Mouse (Mus musculus): Measurements from ENCODE around the gene Hba-a1. TPM values are rescaled to one million over a fixed set of nuclear protein-coding genes. Genes with fewer than 3 reads are reported as not detected.

Gene Hba-a1
- total RNA-seq, 2 experiments from 2014 or later: 42.1 to 158 TPM

DNA sequence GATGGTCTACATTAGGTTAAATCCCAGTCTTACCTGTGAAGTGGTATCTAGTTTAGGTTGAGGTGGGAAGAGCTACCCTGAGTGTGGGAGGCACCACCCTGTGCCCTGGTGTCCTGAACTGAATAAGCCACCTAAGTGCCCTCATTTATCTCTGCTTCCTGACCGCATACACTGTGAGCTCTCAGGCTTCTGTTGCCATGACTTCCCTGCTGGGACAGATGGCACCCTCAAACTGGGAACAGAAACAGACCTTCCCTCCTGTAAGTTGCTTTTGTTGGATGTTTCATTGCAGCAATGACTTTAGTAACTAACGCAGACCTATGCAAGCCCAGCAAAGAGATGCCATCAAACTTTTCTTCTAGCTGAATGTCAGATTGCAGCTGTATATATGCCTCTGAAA is 49.9 kb downstream of the Hba-a1 start:
- intact Hi-C loops (cut with DNase I): no loop called here

More for the DNA sequence above, 49.9 kb downstream of the Hba-a1 start:
- DNase-seq: no peak

Other genes starting within 250 kb of the Hba-a1 start
- gene Il9r, start 83.2 kb upstream of the Hba-a1 start, total RNA-seq (2021): not detected
- 10 to 100 TPM; 20.3 to 21.6 TPM for gene Snrnp25, start 78.1 kb upstream of the Hba-a1 start, total RNA-seq (2021)
- gene Rhbdf1, start 61.2 kb upstream of the Hba-a1 start, total RNA-seq (2021): 10 to 100 TPM; 17.9 to 19.8 TPM
- 10 to 100 TPM; 21.5 to 22.5 TPM for gene Mpg, start 57.0 kb upstream of the Hba-a1 start, total RNA-seq (2021)
- 10 to 100 TPM; 51.0 to 57.6 TPM for gene Nprl3, start 15.8 kb upstream of the Hba-a1 start, total RNA-seq (2021)
- not detected for gene Hba-x, start 7.1 kb upstream of the Hba-a1 start, total RNA-seq (2021)
- 1 to 10 TPM; 3.4 to 5.2 TPM for gene Hbq1b, start 3.5 kb downstream of the Hba-a1 start, total RNA-seq (2021)
- gene Hba-a2, start 13.0 kb downstream of the Hba-a1 start, total RNA-seq (2021): 100 to 1,000 TPM in 1 of 2 experiments, 10 to 100 TPM in 1; 33.9 to 114 TPM
- 1 to 10 TPM; 1.9 to 3.1 TPM for gene Hbq1a, start 16.6 kb downstream of the Hba-a1 start, total RNA-seq (2021)
- 10 to 100 TPM; 43.8 to 48.2 TPM for gene Sh3pxd2b, start 64.3 kb downstream of the Hba-a1 start, total RNA-seq (2021)
- gene Ubtd2, start 171.9 kb downstream of the Hba-a1 start, total RNA-seq (2021): 10 to 100 TPM; 65.6 to 68.6 TPM
- gene Efcab9, start 248.6 kb downstream of the Hba-a1 start, total RNA-seq (2021): under 1 TPM; 0.54 to 0.99 TPM
- 1 to 10 TPM; 7.2 to 7.9 TPM for gene Stk10, start 249.8 kb downstream of the Hba-a1 start, total RNA-seq (2021)

Data from left cerebral cortex, postnatal 4 days (tissue).